Mouse (Mus musculus) gastrocnemius, adult 8-10 months (tissue): ENCODE data around the gene Fpr1. TPM values are rescaled to one million over a fixed set of nuclear protein-coding genes. Genes with fewer than 3 reads are reported as not detected.
"Not testable (repeated sequence)": the region's sequence is repeated elsewhere in the genome, so short reads cannot be mapped to it uniquely, and the experiment has no call there.

Experiments used
- DNase-seq, 2 experiments: peaks; one replicate each; pipeline ENCODE4 v3.0.0; 2022; ENCODE audit warnings: low spot score in 2 of 2
- total RNA-seq, 4 experiments: library from RNA; stranded (reverse); gene quantifications; 2 replicates each; pipeline ENCODE4 v1.2.4; 2022

The Fpr1 gene
- total RNA-seq = not detected

DNA sequence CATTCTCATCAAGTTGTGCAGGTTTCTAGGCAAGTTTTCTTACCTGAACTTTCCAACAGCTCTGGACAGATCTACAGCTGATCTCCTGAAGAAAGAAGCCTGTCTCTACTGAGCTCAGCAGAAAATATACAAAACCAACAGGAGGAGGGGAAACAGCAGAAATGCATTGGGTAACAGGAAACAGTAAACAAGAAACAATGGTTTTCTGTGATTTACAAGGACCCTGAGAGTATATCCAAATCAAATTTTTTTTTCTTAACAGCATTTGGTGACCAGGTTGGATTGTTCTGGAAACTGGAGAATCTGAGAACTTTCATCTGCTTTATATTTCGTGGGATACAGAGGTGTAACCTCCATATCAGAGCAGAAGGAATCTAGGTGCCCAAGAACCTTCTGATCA is at the start of gene Fpr1:
TSS of gene Fpr1 (minus strand) at position 101 of the 400 bp plus-strand sequence.
- DNase-seq = no peak

DNA sequence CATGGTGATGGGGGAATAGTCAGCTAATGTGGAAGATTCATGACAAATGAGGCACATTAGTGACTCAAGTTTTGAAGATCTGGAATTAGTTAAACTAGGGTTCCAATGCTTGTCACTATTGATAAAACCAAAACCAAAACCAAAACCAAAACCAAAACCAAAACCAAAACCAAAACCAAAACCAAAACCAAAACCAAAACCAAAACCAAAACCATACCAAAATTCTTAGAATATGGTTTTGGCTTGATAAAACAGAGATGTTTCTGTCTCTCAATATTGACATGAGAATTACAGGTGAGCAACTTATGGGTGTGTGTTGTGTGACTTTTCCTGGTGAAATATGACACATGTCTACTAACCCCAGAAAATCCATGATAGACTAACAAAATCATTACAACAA is 34.0 kb upstream of the Fpr1 start:
- DNase-seq = no peak

DNA sequence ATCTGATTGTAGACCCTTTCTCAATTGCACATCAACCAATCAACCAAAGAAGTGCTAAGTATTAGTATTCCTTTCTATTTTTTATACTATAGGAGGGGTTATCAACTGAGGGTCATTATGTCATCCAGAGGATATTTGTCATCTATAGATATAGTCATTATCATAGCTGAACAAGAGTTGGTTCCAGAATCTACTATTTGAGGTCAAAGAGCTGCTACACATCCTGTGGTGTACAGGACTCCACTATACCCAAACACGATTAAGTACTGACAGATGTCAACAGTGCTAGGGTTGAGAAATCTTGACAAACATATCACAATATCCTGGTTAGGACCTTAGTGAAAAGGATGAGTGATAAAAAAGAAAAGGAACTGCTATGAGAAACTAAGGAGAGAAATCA is 33.6 kb upstream of the Fpr1 start:
- no peak for DNase-seq

DNA sequence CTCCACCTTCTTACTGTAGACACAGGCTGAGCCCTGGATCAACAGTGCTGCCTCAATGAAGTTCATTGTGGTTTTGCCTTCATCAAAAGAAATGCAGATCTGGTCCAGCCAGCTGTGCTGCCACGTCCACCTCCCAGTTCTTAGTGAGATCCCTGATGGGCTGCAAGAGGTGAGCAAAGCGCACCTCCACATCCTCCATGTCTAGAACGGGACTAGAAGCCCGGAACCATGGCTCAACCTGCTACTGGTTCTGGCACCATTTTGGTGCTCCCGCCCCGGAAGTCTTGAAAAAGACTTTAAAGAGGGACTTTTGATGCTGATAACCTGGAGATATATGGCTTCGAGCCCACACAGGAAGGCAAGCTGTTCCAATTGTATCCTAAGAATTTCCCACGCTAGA is 28.9 kb upstream of the Fpr1 start:
- not testable (repeated sequence) for DNase-seq

DNA sequence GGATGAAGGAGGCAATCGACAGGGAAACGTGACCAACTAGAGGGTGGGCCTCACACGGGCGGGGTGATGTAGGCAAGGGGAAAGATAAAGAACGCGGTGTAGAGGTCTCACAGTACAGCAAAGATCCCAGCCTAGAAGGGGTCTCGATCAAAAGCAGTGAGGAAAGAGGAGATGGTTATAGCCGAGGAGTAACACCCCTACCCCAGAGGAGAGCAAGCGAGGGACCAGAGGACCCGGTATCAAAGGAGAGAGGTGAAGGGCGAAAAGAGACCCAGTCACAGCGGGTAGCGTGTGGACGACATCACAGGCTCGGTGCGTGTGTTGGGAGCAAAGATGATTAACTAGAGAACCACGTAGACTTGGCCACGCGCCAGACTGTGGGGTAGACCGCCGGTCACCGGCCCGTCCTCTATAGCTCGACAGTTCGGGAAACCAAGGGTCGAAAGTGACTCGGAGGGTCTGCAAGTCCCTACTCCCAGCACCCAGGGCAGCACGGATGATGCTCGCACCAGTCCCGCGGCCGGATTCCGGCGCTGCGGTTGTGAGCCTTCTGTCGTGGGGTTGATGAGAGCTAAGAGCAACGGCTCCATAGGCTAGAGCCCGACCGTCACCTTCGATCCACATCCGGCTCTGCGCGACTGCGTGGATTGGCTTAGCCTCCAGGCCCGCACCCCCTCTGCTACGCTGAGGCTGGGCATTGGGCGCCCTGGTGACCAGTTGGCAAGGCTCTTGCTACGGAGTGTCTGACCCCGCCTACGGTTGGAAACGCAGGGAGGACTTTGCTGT is 26.1 kb upstream of the Fpr1 start:
- peak; percentile 57 to 72 for DNase-seq

DNA sequence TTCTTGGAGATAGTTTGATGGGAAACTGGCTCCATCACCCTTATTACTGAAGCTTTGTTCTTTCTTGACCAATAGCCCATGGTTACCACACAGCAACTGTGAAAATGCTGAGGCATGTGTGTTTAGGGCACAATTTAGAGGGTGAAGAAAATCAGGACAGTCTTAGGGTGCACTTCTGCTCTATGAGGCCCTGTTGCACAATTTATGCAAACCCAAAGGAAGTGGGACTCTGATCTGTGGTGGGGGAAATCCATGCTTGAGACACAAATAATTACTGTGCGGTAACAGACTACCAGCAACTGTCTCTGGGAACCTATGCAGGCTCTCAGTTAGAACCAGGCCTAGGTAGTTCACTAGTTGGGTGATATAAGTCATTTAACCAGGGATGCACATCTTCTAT is 17.0 kb upstream of the Fpr1 start:
- no peak for DNase-seq

DNA sequence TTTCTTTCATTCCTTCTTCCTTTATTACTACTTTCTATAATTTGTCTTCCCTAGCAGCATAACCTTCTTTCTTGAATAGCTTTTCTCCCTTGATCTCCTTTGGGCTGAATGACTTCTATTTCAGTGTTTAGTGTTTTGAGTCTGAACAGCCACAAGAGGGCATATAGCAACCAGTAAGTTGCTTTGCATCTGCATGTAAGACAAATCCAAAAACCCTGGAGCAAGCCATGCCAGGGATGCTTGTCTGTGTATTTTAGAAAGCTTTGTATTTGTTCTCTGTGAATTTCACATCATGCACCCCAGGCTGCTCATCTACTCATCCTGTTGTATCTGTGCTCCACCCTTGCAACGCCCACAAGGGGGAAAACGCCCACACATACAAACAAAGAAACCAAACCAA is 15.5 kb upstream of the Fpr1 start:
- no peak for DNase-seq

DNA sequence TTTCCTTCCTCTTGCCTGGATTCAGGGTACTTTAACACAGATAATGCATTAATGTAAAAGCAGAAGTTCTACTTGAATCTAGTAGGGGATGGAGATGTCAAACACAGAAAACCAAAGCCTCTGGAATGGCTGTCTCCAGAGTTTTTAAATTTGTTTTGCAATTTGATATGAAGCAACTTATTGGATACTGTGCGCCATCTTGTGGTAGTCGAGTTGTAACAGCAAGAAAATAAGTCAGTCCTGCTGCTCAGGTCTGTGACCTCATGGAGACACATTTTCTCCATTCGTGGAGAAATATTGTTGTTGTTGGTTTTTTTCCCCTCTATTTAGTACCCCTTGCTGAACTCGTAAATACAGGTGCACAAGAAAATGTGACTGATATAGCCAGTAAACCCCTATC is 12.3 kb upstream of the Fpr1 start:
- no peak for DNase-seq

DNA sequence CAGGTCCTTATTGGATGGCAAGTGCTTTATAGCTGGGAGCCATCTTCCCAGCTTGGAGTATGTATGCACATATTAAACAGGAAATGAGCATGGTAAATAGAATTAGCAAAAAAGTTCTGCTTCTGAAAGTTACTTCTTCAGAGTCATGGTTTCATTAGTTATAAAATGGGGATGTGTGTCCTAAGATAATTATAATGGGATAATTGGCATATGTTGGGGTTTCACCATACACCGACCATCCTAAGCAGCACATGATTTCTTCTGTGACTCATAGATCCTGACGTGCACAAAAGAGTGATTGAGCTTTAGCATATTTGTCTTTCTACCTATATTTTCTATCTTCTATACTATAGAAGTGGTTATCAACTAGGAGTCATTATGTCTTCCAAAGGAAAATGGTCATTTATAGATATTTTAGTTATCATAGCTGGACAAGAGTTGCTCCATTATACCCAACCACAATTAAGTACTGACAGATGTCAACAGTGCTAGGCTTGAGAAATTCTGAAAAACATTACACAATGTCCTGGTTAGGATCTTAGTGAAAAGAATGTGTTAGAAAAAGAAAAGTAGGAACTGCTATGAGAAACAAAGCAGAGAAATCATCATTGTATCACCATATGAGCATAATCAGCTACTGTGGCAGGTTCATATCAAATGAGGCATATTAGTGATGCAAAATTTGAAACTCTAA is 6.1 kb upstream of the Fpr1 start:
- no peak for DNase-seq

DNA sequence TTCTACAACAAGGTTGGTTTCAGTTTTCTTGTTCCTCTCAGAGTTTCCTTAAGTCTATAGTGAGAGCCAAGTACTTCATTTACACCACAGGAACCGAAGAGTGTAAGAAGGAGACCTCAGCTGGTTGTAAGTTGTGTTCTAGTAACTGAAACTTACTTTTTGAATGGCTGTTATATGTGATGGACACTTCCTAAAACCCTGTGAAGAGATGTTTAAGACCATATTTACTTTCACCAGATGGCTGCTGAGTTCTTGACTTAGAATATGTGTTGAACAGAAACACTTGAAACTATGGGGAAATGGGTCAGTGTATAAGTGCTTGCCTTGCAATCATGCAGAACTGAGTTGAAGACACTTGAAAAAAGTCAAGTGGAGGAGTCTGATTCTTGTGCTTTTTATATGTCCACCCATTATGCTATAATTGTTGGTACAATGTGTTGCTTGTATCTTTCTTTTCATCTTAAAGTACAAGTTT is 4.1 kb upstream of the Fpr1 start, which contains the start of the genes Fpr2 and Fpr3:
TSS of gene Fpr2 (plus strand) at position 51 of the 475 bp plus-strand sequence.
TSS of gene Fpr3 (plus strand) at position 79 of the 475 bp plus-strand sequence.
- DNase-seq = no peak

DNA sequence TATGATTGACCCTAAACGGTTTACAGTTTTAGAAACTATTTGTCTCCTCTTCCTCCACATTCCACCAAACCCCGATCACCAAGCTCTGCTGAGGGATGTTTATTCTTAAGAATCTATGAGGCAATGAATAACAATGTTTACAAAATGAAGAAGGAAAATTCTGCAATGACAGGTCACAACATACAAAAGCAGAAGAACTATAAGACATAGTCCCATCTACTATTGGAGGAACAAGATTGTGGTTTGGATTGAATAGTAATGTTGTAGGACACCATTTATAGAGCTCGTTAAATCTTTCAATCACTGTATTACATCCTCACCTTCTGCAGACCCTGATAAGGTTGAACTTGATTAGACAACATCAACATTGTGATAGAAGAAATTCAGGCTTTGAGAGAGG is 1.1 kb downstream of the Fpr1 start:
- DNase-seq = no peak

DNA sequence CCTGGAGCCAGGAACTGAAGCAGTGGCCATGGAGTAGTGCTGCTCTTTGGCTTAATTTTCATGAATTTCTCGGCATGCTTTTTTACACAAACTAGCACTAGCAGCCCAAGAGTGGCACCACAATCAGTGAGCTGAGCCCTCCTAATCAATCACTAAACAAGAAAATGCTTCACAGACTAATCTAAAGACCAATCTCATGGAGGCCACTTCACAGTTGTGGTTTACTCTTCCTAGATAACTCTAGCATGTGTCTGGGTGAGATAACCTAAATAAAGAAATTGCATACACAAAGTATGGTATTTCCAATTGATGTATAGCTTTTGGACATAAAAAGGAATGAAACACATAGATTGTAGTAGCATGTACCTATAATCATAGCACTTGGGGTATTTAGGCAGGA is 4.4 kb downstream of the Fpr1 start:
- no peak for DNase-seq

DNA sequence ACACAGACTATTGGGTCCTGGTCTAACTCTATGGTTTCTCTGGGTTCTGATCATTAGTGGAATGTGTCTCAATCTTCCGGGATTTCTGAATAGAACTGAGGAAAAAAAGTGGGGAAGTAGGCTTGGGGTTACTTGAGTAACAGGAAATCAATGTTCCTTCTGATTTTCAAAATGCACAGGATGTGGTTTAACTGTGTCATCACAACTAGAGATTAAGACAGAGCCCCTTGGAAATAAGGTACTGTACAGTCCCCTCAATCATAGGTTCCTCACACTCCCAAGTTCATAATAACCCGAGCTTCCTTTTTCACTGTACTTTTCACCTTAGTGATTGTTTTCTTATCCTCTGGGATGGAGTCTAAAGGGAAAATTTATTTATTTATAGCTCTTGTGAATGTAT is 12.0 kb downstream of the Fpr1 start:
- no peak for DNase-seq

DNA sequence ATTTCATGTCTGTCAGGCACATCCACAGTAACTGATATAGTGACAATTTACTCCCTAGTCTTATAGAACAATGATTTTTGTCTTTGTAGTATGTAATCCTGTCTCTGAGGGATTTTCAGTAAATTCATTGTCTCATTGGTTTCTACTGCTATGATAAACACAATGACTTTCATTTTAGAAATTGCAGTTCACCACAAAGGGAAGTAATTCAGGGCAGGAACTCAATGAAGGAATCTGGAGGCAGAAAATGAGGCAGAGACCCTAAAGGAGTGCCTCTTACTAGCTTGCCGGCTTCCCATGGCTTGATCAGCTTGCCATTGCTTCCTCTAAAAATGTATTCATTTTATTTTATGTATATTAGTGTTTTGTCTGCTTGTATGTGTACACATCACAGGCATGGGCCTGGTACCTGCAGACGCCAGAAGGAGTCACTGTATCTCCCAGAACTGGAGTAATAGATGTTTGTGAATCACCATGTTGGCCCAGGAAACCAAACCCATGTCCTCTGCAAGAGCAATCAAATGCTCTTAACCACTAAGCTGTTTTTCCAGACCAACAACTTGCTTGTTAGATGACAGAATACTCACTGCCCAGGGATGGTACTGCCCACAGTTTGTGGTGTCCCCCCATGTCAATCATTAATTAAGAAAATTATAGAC is 12.7 kb downstream of the Fpr1 start:
- no peak for DNase-seq

DNA sequence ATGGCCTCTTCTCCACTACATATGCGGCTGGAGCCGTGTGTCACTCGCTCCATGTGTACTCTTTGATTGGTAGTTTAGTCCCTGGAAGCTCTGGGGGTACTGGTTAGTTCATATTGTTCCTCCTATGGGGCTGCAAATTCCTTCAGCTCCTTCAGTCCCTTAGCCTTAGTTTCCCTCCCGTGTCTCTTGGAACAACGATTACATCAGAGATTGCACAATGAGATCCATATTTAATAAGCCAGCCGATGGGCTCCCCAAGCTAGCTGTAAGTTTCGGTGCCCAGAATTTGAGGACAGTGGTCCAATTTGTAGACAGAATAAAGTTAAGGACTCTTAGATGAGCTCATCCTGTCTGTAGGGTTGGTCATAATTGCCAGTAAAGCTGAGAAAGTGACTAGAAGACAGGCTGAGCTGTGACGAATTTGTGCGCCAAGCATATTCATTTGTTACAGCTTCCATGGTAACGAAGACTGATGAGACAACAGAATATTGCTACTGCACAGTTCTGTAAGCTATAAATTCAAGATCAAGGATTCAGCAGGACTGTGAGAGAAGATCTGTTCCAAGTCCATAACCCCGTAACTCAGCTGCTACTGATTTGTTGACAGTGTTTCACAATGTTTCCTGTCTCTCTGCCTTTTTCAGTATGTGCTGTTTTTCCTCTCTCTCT is 16.8 kb downstream of the Fpr1 start:
- no peak for DNase-seq

DNA sequence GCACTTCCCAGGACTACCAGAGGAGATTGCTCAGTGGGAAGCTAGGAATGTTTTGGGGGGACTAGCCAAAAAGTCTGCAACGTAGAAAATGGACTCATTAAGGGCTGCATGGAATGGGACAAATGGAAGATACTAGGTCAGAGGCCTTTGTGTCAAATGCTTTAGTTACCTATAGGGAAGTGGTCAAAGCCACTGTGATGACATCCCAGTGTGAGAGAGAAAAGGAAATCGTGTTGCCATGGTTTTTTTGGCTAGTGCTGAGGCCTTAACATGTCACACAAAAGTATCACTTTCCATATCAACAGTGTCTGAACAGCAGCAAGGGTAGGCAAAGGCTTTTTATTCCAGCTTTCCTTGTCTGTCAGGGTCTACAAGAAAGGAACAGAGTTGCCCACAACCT is 18.6 kb downstream of the Fpr1 start:
- DNase-seq = no peak

DNA sequence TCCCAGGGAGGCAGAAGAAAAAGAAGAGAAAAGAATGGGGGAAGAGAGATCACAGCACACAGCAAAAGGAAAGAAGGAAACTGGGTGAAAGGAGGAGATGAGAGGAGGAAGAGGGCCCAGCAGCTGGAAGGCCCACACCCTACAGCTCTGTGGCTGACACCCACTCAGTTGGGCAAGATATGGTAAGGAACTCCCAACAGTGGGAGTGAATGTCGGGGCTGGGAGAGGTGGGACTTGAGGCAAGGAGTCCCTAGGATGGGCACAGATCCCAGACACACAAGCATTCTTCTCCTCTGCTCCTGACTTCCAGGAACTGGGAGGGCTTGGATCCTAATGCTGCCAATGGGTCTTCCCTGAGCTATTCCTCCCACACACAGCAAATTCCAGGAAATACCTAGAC is 21.4 kb downstream of the Fpr1 start:
- DNase-seq = peak in 1 of 2 experiments; percentile 14

DNA sequence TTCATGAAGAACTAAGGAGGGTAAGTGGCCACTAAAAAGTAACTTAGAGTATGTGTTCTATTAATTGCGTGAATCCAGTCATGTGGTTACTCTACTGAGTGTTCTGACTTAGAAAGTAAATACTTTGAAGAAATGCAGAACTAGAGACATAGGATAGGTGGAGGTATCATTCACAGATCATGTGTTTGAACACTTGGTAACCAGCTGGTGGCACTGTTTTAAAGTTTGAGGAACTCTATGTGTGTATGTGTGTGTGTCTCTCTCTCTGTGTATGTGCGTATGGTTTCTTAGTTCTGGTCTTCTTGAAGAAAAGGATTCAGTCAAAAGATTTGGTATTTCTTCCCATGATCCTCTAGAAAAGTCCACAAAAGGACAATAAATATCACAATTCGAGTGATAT is 23.6 kb downstream of the Fpr1 start:
- no peak for DNase-seq

DNA sequence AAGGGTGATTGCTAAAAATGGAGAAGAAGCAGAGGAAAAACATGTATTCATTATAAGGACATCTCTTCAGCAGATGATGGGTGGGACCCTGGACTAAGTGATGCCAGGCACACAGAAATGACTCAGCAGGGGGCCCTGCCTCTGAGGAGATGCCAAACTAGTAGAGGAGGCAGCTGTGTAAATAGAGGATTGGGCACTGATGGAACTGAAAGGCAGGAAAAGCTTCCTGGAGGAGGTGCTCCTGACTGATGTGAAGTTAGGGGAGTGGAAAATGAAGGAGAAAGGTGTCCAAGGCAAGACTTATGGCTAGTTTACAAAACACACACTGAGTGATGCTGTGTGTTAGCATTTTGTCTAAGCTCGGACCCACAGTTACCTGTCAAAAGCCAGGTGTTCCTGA is 26.3 kb downstream of the Fpr1 start:
- DNase-seq = no peak

DNA sequence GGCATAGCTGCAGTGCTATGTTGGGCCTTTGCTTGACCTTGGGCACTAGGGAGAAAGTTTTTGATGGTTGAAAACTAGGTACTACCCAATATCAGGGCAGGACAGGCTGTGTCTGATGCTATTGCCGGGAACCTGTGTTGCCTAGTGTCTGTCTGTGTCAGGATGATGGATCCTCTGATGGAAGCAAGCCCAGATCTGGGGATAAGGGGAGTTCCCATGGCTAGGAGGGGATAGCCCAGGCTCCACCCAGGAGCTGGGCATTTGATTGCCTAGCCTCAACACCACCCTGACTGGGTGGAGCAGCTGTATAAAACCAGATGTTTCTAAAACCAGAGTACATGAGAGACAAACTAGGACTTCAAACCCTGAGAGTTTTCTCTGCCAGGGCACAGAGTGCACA is 27.1 kb downstream of the Fpr1 start:
- no peak for DNase-seq

DNA sequence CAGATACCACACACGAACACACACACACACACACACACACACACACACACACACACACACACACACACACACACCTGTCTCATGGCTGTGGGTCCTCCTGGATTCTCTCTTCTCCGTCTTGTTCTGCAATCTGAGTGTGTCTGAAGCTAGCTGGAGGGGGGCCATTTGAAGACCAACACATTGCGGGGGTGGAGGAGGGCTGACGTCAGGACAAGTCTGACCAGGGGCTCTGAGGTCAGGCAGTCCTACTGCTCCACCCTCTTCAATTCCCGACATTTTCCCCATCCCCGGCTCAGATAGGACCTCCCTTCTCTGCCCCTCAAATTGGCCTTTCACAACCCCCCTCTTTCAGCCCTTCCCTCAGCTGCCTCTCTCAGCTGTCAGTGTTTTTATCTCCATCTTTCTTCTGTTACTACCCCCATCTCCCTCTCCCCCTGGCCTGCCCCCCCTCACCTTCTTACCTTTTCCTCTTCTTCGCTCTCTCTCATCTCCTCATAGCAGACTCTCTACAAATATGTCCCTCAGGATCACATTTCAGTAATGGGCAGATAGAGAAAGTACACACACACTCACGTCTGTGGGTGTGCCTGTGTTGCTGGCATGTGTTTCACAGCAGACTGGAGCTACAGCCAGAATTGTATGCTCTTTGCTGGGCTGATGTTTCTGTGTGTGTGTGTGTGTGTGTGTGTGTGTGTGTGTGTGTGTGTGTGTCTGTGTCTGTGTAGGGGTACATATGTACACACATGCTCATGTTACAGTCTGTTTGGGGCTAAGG is 28.5 kb downstream of the Fpr1 start, which contains the start of gene Has1:
TSS of gene Has1 (minus strand) at position 142 of the 775 bp plus-strand sequence.
- no peak for DNase-seq
